33 mouse cellular contexts compared by ENCODE assay signal in genomic region chr19:21537125-21537524, GRCm38 (mm10).
"Had no signal": no experiment of that assay in that cellular context is flagged by ENCODE, and none has a peak within 500 bp of the region (broad histone marks: within the 10 kb centered on the region; RNA-seq: fewer than 3 reads in every experiment).

No protein-coding gene starts in this region.

- ATAC-seq: hindbrain, embryonic 16.5 days; hindbrain, postnatal 0 days; intestine, embryonic 15.5 days; intestine, embryonic 16.5 days; intestine, postnatal 0 days had no signal

- H3K9ac ChIP-seq: heart, embryonic 12.5 days; heart, embryonic 13.5 days; heart, embryonic 15.5 days; hindbrain, embryonic 12.5 days; hindbrain, embryonic 13.5 days; hindbrain, embryonic 14.5 days; hindbrain, embryonic 15.5 days; intestine, embryonic 15.5 days; kidney, embryonic 15.5 days had no signal

- H3K36me3 ChIP-seq: heart, embryonic 12.5 days; heart, embryonic 13.5 days; heart, embryonic 15.5 days; hindbrain, embryonic 10.5 days; hindbrain, embryonic 12.5 days; hindbrain, embryonic 13.5 days; hindbrain, embryonic 15.5 days; intestine, embryonic 15.5 days; kidney, embryonic 15.5 days had no signal

- DNase-seq: heart, postnatal 10 days; heart, postnatal 14 days; heart, postnatal 36 days; heart, postnatal 4 days; kidney, adult 11 months; kidney, adult 18-20 months; kidney, adult 2 months; kidney, adult 8-10 months; kidney, adult 9 months; kidney, postnatal 10 days; kidney, postnatal 14 days; kidney, postnatal 25 days; kidney, postnatal 36 days; kidney, postnatal 4 days; layer of hippocampus, adult 9-11 months; layer of hippocampus, postnatal 36 days had no signal

- H3K4me3 ChIP-seq: heart, embryonic 12.5 days; heart, embryonic 13.5 days; heart, embryonic 15.5 days; hindbrain, embryonic 10.5 days; hindbrain, embryonic 12.5 days; hindbrain, embryonic 13.5 days; hindbrain, embryonic 15.5 days; intestine, embryonic 15.5 days; kidney, embryonic 15.5 days; layer of hippocampus, adult 2 months; left cerebral cortex, adult 2 months had no signal

- H3K27me3 ChIP-seq: heart, embryonic 12.5 days; heart, embryonic 13.5 days; heart, embryonic 15.5 days; hindbrain, embryonic 12.5 days; hindbrain, embryonic 13.5 days; hindbrain, embryonic 15.5 days; intestine, embryonic 15.5 days; kidney, embryonic 15.5 days had no signal

- H3K4me1 ChIP-seq: heart, embryonic 12.5 days; heart, embryonic 13.5 days; heart, embryonic 15.5 days; hindbrain, embryonic 10.5 days; hindbrain, embryonic 12.5 days; hindbrain, embryonic 13.5 days; hindbrain, embryonic 15.5 days; intestine, embryonic 15.5 days; kidney, embryonic 15.5 days had no signal

- H3K9me3 ChIP-seq: heart, embryonic 12.5 days; heart, embryonic 13.5 days; heart, embryonic 15.5 days; hindbrain, embryonic 10.5 days; hindbrain, embryonic 12.5 days; hindbrain, embryonic 13.5 days; hindbrain, embryonic 15.5 days; intestine, embryonic 15.5 days; kidney, embryonic 15.5 days had no signal

- H3K27ac ChIP-seq: heart, embryonic 13.5 days; heart, embryonic 15.5 days; hindbrain, embryonic 10.5 days; hindbrain, embryonic 12.5 days; hindbrain, embryonic 13.5 days; hindbrain, embryonic 14.5 days; hindbrain, embryonic 15.5 days; hindbrain, postnatal 0 days; intestine, embryonic 15.5 days; kidney, embryonic 15.5 days; kidney, postnatal 0 days; layer of hippocampus, adult 2 months; left cerebral cortex, adult 2 months had no signal
